Mouse (Mus musculus) granulocyte monocyte progenitor cell, adult 5-6 weeks (primary cell): ENCODE results near the gene Rab31. TPM values are rescaled to one million over a fixed set of nuclear protein-coding genes. Genes with fewer than 3 reads are reported as not detected.
A peak's percentile ranks its signal among the peaks of the same experiment; 100 is the strongest.

Experiments
- ATAC-seq: replicated peaks from 2 replicates; pipeline ENCODE4 v1.8.0; 2016; ENCODE audit warnings: mild to moderate bottlenecking, moderate TSS enrichment, inconsistent platforms; ENCODE audit not compliant: poor library complexity, severe bottlenecking
- total RNA-seq, 2 experiments: library from RNA; stranded (forward) in 1 of 2; stranded (reverse) in 1 of 2; fragments of 200-712, 200-1000 nt in 1 of 2; fragments of >200 nt in 1 of 2; fragmentation: Nextera tagmentation in 1 of 2; gene quantifications; 2 replicates each; pipeline ENCODE4 v1.2.3; 2014 to 2017

Gene Rab31
- total RNA-seq, 2 experiments from 2014 or later = 48.3 to 73.6 TPM

GRCm38 (mm10) chr17:65742245-65742905 is 30.2 kb downstream of the Rab31 start:
- ATAC-seq = no peak

GRCm38 (mm10) chr17:65741565-65741964 is 31.0 kb downstream of the Rab31 start:
- no peak for ATAC-seq

- no peak for ATAC-seq
These were observed 32.5 kb downstream of the Rab31 start for GRCm38 (mm10) chr17:65739874-65740725.

- peak; percentile 43 for ATAC-seq
These were observed 34.9 kb downstream of the Rab31 start for GRCm38 (mm10) chr17:65737622-65738021.

GRCm38 (mm10) chr17:65737175-65737574 is 35.4 kb downstream of the Rab31 start:
- peak; percentile 62 for ATAC-seq

GRCm38 (mm10) chr17:65735088-65735487 is 37.5 kb downstream of the Rab31 start:
- peak; percentile 53 for ATAC-seq

GRCm38 (mm10) chr17:65732666-65733065 is 39.9 kb downstream of the Rab31 start:
- ATAC-seq = no peak

GRCm38 (mm10) chr17:65731710-65732109 is 40.8 kb downstream of the Rab31 start:
- ATAC-seq = no peak

GRCm38 (mm10) chr17:65729945-65730741 is 42.4 kb downstream of the Rab31 start:
- ATAC-seq = peak; percentile 62

GRCm38 (mm10) chr17:65726755-65727154 is 45.8 kb downstream of the Rab31 start:
- ATAC-seq = peak; percentile 55

- ATAC-seq = no peak
These were observed 46.3 kb downstream of the Rab31 start for GRCm38 (mm10) chr17:65726274-65726673.

- ATAC-seq = no peak
These were observed 46.7 kb downstream of the Rab31 start for GRCm38 (mm10) chr17:65725814-65726213.

- no peak for ATAC-seq
These were observed 47.2 kb downstream of the Rab31 start for GRCm38 (mm10) chr17:65725381-65725780.

- ATAC-seq = peak; percentile 88
These were observed 48.3 kb downstream of the Rab31 start for GRCm38 (mm10) chr17:65724254-65724653.

- 0 out of 2 replicates have a peak, but pooled peaks have one; percentile 3 for ATAC-seq
These were observed 48.9 kb downstream of the Rab31 start for GRCm38 (mm10) chr17:65723633-65724032.

GRCm38 (mm10) chr17:65721330-65721729 is 51.2 kb downstream of the Rab31 start:
- ATAC-seq = no peak

- no peak for ATAC-seq
These were observed 52.7 kb downstream of the Rab31 start for GRCm38 (mm10) chr17:65719826-65720225.

GRCm38 (mm10) chr17:65718578-65718977 is 54.0 kb downstream of the Rab31 start:
- peak; percentile 98 for ATAC-seq

GRCm38 (mm10) chr17:65717658-65718199 is 54.8 kb downstream of the Rab31 start:
- no peak for ATAC-seq

GRCm38 (mm10) chr17:65714060-65714459 is 58.5 kb downstream of the Rab31 start:
- no peak for ATAC-seq
